Mouse (Mus musculus) neutrophil, adult 5-6 weeks (primary cell): ENCODE measurements around the gene Cntn3. TPM values are rescaled to one million over a fixed set of nuclear protein-coding genes. Genes with fewer than 3 reads are reported as not detected.

Experiments
- ATAC-seq: fragments of 151-379, 151-347 bp; 2 replicates; pipeline ENCODE4 v1.8.0; 2017; ENCODE audit warnings: mild to moderate bottlenecking, moderate TSS enrichment; ENCODE audit not compliant: insufficient number of reproducible peaks, poor library complexity, low FRiP score, severe bottlenecking; ENCODE audit errors: extremely low read depth
- total RNA-seq: library from RNA; stranded (forward); fragments of 200-1000 nt; gene quantifications from 2 replicates; pipeline ENCODE4 v1.2.3, GENCODE M21; 2017

The Cntn3 gene
- total RNA-seq, 1 experiment from 2014 or later, result 0.12 TPM

GRCm38 (mm10) chr6:102120003-102120402 is 452.9 kb downstream of the Cntn3 start:
- ATAC-seq, result no peak

- no peak for ATAC-seq
These were observed 459.3 kb downstream of the Cntn3 start for GRCm38 (mm10) chr6:102113629-102114028.
